Mouse (Mus musculus): ENCODE measurements around the gene Pla2g1b. TPM values are rescaled to one million over a fixed set of nuclear protein-coding genes. Genes with fewer than 3 reads are reported as not detected.
"Not testable (repeated sequence)": the region's sequence is repeated elsewhere in the genome, so short reads cannot be mapped to it uniquely, and the experiment has no call there.

Gene Pla2g1b
- total and polyA plus RNA-seq, 2 experiments from 2014 or later: not detected

DNA sequence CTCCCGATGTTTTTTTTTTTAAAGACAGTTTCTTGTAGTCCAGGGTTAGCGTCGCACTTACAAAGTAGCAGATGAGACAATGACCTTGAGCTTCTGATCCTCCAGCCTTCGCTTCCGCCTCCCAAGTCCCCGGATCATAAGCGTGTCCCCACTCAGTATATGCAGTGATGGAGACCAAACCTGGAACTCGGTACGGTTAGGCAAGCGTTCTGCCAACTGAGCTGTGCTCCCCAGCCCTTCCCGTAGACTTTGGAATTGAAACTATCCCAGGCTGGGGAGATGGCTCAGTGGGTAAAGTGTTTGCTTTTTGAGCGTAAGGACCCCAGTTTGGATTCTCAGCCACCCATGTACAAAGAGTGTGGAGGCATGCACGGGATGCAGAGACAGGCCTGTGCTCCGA, 47.2 kb downstream of the Pla2g1b start:
- H3K36me3 ChIP-seq (ENCODE audit: insufficient read depth): no peaks in the 10 kb centered on the region
- TF ChIP-seq CTCF (IDR thresholded peaks at IDR 0.05; ENCODE audit: low read depth): no peak
- H3K4me1 ChIP-seq (ENCODE audit: insufficient read depth): peaks cover 19% of the 10 kb centered on the region
- H3K4me2 ChIP-seq (ENCODE audit: low read depth): no peak overlapping the region
- no peaks in the 10 kb centered on the region for H3K9me3 ChIP-seq (ENCODE audit: low read length)
- H3K4me3 ChIP-seq (ENCODE audit: low read depth, low read length): no peak overlapping the region
- no peaks in the 10 kb centered on the region for H3K27me3 ChIP-seq (ENCODE audit: insufficient read depth, low read length)
- H3K9ac ChIP-seq: no peak overlapping the region
- H3K27ac ChIP-seq (ENCODE audit: low read depth, low read length): no peak overlapping the region
- ATAC-seq (no peak), DNase-seq (no peak)
- 98% methylated on average over 14 of the region's 14 CpGs for WGBS

DNA sequence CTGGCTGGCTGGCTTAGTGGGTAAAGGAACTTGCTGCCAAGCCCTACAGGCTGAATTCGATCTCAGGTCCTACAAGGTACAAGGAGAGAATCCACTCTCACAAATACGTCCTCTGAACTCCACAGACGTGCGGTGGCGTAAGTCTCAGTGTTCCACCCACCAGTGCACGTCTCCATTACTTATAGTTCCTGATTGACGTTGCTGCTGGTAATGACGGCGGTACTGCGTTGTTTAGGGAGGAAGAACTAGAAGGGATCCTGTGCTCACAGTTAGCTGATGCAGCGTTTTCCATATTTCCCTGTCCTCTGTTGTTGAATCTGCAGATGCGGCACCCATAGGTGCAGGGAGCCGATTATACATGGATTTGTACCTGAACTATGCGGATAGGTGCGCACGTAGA, 47.7 kb downstream of the Pla2g1b start:
- H3K4me2 ChIP-seq (ENCODE audit: low read depth): no peak overlapping the region
- peaks cover 14% of the 10 kb centered on the region for H3K4me1 ChIP-seq (ENCODE audit: insufficient read depth)
- H3K36me3 ChIP-seq (ENCODE audit: insufficient read depth): no peaks in the 10 kb centered on the region
- H3K9ac ChIP-seq: no peak overlapping the region
- no peak overlapping the region for H3K27ac ChIP-seq (ENCODE audit: low read depth, low read length)
- DNase-seq (no peak), ATAC-seq (no peak)
- no peak overlapping the region for H3K4me3 ChIP-seq (ENCODE audit: low read depth, low read length)
- TF ChIP-seq CTCF (IDR thresholded peaks at IDR 0.05; ENCODE audit: low read depth): no peak
- H3K27me3 ChIP-seq (ENCODE audit: insufficient read depth, low read length): no peaks in the 10 kb centered on the region
- no peaks in the 10 kb centered on the region for H3K9me3 ChIP-seq (ENCODE audit: low read length)
- 95% methylated on average over 16 of the region's 16 CpGs for WGBS

DNA sequence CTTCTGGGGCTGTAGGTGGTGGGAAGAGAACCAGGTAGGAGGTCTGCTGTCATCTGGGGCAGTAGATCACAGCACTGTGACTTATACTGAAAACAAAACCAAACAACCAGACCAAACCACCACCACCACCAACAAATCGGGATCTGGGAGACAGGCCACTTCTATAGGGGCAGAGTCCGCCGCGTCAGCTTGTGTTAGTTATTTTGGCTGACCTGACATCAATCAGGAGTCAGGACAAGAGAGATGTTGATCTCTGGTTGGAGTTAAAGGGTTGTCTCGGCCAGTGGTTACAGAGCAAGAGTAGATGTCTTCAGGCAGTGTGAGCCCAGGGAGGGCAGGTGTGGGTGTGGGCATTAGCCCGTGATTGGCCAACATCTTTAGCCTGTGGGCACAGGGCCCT, 48.3 kb downstream of the Pla2g1b start:
- no peak for ATAC-seq
- H3K4me2 ChIP-seq (ENCODE audit: low read depth): no peak overlapping the region
- H3K9ac ChIP-seq: no peak overlapping the region
- TF ChIP-seq CTCF (IDR thresholded peaks at IDR 0.05; ENCODE audit: low read depth): no peak
- H3K27ac ChIP-seq (ENCODE audit: low read depth, low read length): no peak overlapping the region
- H3K27me3 ChIP-seq (ENCODE audit: insufficient read depth, low read length): no peaks in the 10 kb centered on the region
- no peak overlapping the region for H3K4me3 ChIP-seq (ENCODE audit: low read depth, low read length)
- WGBS: 89% methylated on average over 6 of the region's 6 CpGs
- no peaks in the 10 kb centered on the region for H3K36me3 ChIP-seq (ENCODE audit: insufficient read depth)
- H3K4me1 ChIP-seq (ENCODE audit: insufficient read depth): peaks cover 8% of the 10 kb centered on the region; the same call in 1 of the 2 replicates
- no peak for DNase-seq
- H3K9me3 ChIP-seq (ENCODE audit: low read length): no peaks in the 10 kb centered on the region

DNA sequence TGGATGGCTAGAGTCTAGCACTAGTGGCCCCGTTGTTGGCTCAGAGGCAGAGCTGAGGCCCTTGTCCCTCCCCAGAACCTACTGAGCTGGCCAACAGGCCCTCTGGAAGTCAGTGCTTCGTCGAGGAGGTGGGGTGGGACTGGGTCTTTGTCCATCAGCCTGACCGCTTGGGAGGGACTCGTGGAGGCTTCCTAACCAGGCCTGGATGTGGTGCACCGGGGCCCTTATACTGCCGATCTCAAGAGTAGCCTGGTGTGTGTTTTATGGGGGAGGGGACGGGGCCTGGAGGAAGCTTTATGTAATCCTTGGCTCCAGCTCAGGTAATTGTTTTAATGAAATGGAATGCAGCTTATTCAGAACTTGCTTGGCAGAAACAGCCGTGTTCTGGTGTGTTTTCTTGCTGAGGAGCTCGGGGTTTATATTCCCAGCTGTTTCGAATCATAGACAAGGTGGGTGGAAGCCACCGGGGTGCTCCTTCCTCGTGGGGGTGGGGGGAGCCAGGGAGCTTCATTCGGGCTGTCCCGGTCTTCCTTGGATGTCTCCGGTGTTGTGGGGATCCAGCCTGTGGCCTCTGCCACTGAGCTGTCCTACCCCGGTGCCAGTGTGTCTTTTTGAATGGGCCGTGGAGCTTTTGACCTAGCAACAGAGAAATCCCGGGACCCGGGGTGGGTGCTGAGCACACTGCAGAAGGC, 49.0 kb downstream of the Pla2g1b start:
- H3K4me1 ChIP-seq (ENCODE audit: insufficient read depth): peaks cover 3% of the 10 kb centered on the region; the same call in 1 of the 2 replicates
- H3K27ac ChIP-seq (ENCODE audit: low read depth, low read length): peak overlapping the region; percentile 54; the same call in 1 of the 2 replicates
- H3K9me3 ChIP-seq (ENCODE audit: low read length): no peaks in the 10 kb centered on the region
- no peak overlapping the region for H3K4me2 ChIP-seq (ENCODE audit: low read depth)
- no peak for TF ChIP-seq CTCF (IDR thresholded peaks at IDR 0.05; ENCODE audit: low read depth)
- DNase-seq (no peak), ATAC-seq (no peak)
- H3K27me3 ChIP-seq (ENCODE audit: insufficient read depth, low read length): no peaks in the 10 kb centered on the region
- H3K9ac ChIP-seq: no peak overlapping the region
- H3K36me3 ChIP-seq (ENCODE audit: insufficient read depth): no peaks in the 10 kb centered on the region
- H3K4me3 ChIP-seq (ENCODE audit: low read depth, low read length): no peak overlapping the region
- WGBS: 45% methylated on average over 20 of the region's 20 CpGs

DNA sequence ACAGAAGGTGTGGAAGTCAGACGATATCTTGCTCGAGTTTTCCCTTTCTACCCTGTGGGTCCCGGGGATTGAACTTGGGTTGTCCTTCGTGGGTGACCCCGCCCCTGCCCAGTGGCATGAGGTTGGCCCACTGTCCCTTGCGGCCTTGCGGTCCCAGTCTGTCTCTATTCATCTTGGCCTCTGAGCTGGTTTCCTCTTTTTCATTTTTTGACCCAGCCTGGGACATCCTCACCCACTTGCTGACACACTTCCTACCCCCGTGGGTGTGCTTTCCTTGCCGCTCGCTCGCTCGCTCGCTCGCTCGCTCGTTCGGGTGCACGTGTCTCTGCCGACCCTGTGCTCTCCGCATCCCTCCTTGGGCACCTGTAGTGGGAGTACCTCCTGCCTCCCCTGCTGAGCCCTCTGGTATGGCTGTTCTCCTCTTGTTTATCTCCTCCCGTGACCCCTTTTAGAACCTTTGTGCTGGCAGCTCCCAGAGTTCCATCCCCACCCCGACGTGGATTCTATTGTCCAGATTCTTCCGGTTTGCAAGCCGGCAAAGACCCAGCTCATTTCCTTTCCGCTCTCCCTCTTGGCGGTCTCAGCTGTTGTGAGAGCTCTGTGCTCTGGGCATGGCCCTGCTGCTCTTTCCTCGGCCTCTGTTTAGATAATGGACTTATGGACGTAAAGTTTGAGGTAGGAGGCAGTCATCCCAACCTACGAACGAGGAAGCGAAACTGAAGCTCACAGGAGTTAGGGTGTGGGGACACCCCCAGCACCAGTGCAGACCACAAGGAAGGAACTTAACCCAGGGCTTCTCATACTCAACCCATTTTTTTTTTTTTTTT, 50.2 kb downstream of the Pla2g1b start:
- no peak for TF ChIP-seq CTCF (IDR thresholded peaks at IDR 0.05; ENCODE audit: low read depth)
- 82% methylated on average over 32 of the region's 32 CpGs for WGBS
- ATAC-seq: no peak
- H3K27me3 ChIP-seq (ENCODE audit: insufficient read depth, low read length): no peaks in the 10 kb centered on the region
- DNase-seq: no peak
- H3K4me1 ChIP-seq (ENCODE audit: insufficient read depth): no peaks in the 10 kb centered on the region
- H3K9me3 ChIP-seq (ENCODE audit: low read length): no peaks in the 10 kb centered on the region
- H3K36me3 ChIP-seq (ENCODE audit: insufficient read depth): no peaks in the 10 kb centered on the region
- no peak overlapping the region for H3K4me2 ChIP-seq (ENCODE audit: low read depth)
- H3K9ac ChIP-seq: no peak overlapping the region
- H3K4me3 ChIP-seq (ENCODE audit: low read depth, low read length): no peak overlapping the region
- no peak overlapping the region for H3K27ac ChIP-seq (ENCODE audit: low read depth, low read length)

DNA sequence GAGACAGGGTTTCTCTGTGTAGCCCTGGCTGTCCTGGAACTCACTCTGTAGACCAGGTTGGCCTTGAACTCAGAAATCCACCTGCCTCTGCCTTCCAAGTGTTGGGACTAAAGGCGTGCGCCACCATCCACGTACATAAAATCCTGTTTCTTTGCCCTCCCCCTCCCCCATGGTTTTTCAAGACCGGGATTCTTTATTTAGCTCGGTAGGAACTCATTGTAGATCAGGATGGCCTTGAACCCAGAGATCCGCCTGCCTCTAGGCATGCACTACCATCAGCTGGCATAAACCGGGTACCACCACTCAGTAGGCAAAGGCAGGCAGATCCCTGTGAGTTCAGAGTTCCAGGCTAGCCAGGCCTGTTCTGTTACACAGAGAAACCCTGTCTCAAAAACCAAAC, 50.8 kb downstream of the Pla2g1b start:
- WGBS: 93% methylated on average over 7 of the region's 7 CpGs

DNA sequence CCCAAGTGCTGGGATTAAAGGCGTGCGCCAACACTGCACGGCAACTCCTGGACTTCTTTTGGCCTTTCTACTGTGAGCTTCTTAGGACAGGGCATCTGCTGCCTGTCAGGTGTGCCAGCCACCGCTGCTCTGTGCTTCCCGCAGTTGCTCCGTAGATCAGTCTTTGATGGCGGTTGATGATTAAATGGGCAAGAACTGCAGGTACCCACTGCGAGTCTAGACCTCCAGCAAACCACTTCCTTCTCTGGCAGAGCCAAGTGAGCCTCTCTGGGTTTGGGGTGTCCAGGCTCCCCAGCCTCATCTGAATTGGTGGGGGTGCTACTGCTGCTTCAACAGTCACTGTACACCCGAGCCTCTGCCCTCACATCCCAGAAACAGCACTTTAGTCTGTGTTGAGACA, 51.4 kb downstream of the Pla2g1b start:
- WGBS: 96% methylated on average over 9 of the region's 9 CpGs
- H3K4me2 ChIP-seq (ENCODE audit: low read depth): no peak overlapping the region

More for the DNA sequence above, 50.8 kb downstream of the Pla2g1b start:
- Histone ChIP-seq H3K9me3 (ENCODE audit: low read length) (no peaks in the 10 kb centered on the region), H3K36me3 (ENCODE audit: insufficient read depth) (no peaks in the 10 kb centered on the region), H3K27me3 (ENCODE audit: insufficient read depth, low read length) (no peaks in the 10 kb centered on the region), H3K27ac (ENCODE audit: low read depth, low read length) (no peak overlapping the region), H3K4me1 (ENCODE audit: insufficient read depth) (no peaks in the 10 kb centered on the region), H3K4me3 (ENCODE audit: low read depth, low read length) (no peak overlapping the region), H3K4me2 (ENCODE audit: low read depth) (no peak overlapping the region), H3K9ac (no peak overlapping the region)
- ATAC-seq (no peak), DNase-seq (no peak)
- no peak for TF ChIP-seq CTCF (IDR thresholded peaks at IDR 0.05; ENCODE audit: low read depth)

DNA sequence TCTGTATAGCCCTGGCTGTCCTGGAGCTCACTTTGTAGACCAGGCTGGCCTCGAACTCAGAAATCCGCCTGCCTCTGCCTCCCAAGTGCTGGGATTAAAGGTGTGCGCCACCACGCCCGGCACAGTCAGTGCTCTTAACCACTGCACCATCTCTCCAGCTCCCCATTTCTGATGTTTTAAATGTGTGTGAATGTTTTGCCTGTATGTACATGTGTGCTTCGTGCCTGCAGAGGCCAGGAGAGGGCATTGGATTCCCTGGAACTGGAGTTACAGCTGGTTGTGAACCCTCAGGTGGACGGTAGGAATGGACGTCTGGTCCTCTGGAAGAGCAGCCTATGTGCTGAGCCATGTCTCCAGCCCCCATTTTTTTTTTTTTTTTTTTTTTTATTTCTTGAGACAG, 52.2 kb downstream of the Pla2g1b start:
- WGBS: 93% methylated on average over 6 of the region's 8 CpGs
- not testable (repeated sequence) for H3K9ac ChIP-seq; H3K4me3 ChIP-seq (ENCODE audit: low read depth, low read length); H3K36me3 ChIP-seq (ENCODE audit: insufficient read depth); H3K27me3 ChIP-seq (ENCODE audit: insufficient read depth, low read length); DNase-seq; H3K4me1 ChIP-seq (ENCODE audit: insufficient read depth); ATAC-seq; H3K9me3 ChIP-seq (ENCODE audit: low read length); H3K27ac ChIP-seq (ENCODE audit: low read depth, low read length); H3K4me2 ChIP-seq (ENCODE audit: low read depth)

More for the DNA sequence above, 51.4 kb downstream of the Pla2g1b start:
- TF ChIP-seq CTCF (IDR thresholded peaks at IDR 0.05; ENCODE audit: low read depth): no peak
- ATAC-seq (no peak), DNase-seq (no peak)
- Histone ChIP-seq H3K4me1 (ENCODE audit: insufficient read depth) (no peaks in the 10 kb centered on the region), H3K27me3 (ENCODE audit: insufficient read depth, low read length) (no peaks in the 10 kb centered on the region), H3K27ac (ENCODE audit: low read depth, low read length) (no peak overlapping the region), H3K4me3 (ENCODE audit: low read depth, low read length) (no peak overlapping the region), H3K36me3 (ENCODE audit: insufficient read depth) (no peaks in the 10 kb centered on the region), H3K9me3 (ENCODE audit: low read length) (no peaks in the 10 kb centered on the region), H3K9ac (no peak overlapping the region)

Data from forebrain, postnatal 0 days (tissue).